Mouse (Mus musculus) lung, adult 2 months (tissue): ENCODE measurements around the gene Psd. TPM values are rescaled to one million over a fixed set of nuclear protein-coding genes. Genes with fewer than 3 reads are reported as not detected.

Experiments used
- DNase-seq: peaks from one replicate; pipeline ENCODE4 v3.0.0; 2022
- H3K4me1 ChIP-seq: fragments of 200-500 bp; 2 replicates; pipeline ENCODE4 v1.6.1; 2011; ENCODE audit warnings: low read length; ENCODE audit not compliant: control insufficient read depth, insufficient read depth
- H3K4me3 ChIP-seq: fragments of 200-500 bp; replicated peaks from 2 replicates; pipeline ENCODE3; 2011; ENCODE audit warnings: low read depth, mild to moderate bottlenecking, control low read depth, low read length; ENCODE audit errors: extremely low read depth
- CTCF ChIP-seq: fragments of 200-500 bp; IDR thresholded peaks from 2 replicates; pipeline ENCODE4 v1.5.1; 2011; ENCODE audit warnings: mild to moderate bottlenecking, low read length, control low read depth; ENCODE audit not compliant: insufficient read depth
- POLR2A ChIP-seq: fragments of 200-500 bp; IDR thresholded peaks from 2 replicates; pipeline ENCODE4 v1.6.1; 2011; ENCODE audit warnings: low read depth, mild to moderate bottlenecking, control low read depth, low read length, borderline replicate concordance; ENCODE audit errors: extremely low read depth
- WGBS: fragments of 180-500 bp; shearing (Covaris S2); methylation state at CpG from one replicate; pipeline ENCODE4 v1.1.7; 2018; 5-methylcytosine and 5-hydroxymethylcytosine counted together
- polyA plus RNA-seq: library from polyadenylated mRNA; depleted of rRNA; stranded (reverse); fragments of >200 nt; gene quantifications from 2 replicates; pipeline ENCODE4 v1.2.3, GENCODE M21; 2012

Psd gene
- polyA plus RNA-seq, 1 experiment, result 2.3 TPM

DNA sequence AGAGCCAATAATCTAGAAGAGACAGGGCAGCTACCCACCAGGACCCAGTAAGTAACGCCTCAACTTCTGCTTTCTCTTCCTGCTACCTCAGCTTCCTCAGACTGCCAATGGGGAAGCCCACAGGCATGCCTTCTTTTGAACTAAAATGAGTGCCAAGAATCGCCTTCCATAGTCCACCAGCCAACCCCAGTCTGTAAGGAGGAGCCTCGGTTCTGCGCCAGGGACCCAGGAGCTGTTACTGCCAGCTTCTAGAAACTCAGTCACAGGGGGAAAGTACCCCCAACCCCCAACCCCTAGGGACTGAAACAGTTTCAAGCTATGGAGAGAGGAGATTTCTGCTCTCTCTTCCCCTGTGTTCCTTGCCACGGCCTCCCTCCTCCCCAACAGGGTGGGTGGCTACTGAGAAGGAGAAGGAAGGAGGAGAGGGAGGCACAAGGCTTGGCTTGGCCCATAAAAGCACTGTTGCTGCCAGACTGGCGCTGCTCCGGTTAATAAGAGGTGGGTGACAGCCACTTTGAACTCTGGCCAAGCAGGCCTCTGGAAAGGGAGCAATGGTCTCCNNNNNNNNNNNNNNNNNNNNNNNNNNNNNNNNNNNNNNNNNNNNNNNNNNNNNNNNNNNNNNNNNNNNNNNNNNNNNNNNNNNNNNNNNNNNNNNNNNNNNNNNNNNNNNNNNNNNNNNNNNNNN is 12.5 kb upstream of the Psd start:
- Histone ChIP-seq H3K4me3 (no peak overlapping the region), H3K4me1 (peaks cover 11% of the 10 kb centered on the region; the same call in 1 of the 2 replicates)
- TF ChIP-seq POLR2A, result no peak
- TF ChIP-seq CTCF, result no peak
- peak; percentile 71 for DNase-seq
- 36% methylated on average over 7 of the region's 7 CpGs for WGBS

DNA sequence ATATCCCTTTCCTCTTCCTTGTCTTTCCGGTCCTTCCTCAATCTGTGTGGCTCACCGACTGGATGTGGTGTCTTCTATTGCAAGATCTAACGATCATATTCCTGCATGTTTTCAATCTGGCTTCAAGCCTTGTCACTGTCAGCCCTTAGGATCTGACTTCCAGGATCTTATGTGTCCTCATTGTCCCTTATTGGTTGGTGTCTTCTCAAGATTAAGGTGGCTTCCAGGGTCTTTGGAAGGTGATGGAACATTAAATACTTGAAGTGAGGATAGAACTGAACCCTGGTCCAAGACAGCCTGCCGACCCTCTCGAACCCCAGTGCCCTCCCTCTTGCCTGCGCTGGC is 12.0 kb upstream of the Psd start:
- Histone ChIP-seq H3K4me3 (no peak overlapping the region), H3K4me1 (peaks cover 11% of the 10 kb centered on the region; the same call in 1 of the 2 replicates)
- 39% methylated on average over 6 of the region's 6 CpGs for WGBS
- DNase-seq, result no peak
- TF ChIP-seq CTCF (no peak), POLR2A (no peak)

DNA sequence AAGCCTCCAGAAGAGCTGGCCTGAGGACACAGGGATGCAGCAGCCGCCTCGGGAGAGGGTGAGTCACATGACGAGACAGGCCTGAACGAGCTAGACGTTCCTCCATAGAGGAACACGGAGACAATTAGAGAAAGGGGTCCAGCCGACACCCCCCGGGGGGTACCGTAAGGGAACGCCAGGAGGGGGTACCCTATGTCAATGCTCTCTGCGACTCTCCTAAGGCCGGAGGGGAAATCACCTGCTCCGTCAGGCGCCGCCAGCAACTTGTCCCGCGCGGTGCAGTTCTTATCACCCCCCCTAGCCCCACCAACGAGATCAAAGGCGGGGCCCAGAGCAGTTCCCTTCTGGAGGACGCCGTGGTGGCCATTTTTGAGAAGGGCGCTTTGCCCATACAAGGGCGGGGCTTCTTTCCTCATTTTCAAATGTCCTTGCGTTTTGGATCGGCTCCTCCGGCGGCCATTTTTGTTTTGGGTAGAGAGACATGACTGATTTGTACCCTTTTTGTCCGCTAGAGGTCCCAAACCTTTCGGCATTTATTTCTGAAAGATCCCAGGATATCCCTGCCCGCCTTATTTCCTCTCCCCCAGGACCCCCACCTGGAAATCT is 11.5 kb upstream of the Psd start, which contains the start of gene Cuedc2:
Gene Cuedc2 (minus strand): TSS at position 372 of the 606 bp plus-strand sequence.
- H3K4me3 ChIP-seq, result peak within 1 kb of the TSS; percentile 68
- peak; percentile 97 for DNase-seq
- TF ChIP-seq POLR2A (peak; percentile 28; the same call in 1 of the 2 replicates), CTCF (no peak)
- peaks cover 9% of the 10 kb centered on the region; the same call in 1 of the 2 replicates for H3K4me1 ChIP-seq
- under 1% methylated on average over 31 of the region's 31 CpGs for WGBS

DNA sequence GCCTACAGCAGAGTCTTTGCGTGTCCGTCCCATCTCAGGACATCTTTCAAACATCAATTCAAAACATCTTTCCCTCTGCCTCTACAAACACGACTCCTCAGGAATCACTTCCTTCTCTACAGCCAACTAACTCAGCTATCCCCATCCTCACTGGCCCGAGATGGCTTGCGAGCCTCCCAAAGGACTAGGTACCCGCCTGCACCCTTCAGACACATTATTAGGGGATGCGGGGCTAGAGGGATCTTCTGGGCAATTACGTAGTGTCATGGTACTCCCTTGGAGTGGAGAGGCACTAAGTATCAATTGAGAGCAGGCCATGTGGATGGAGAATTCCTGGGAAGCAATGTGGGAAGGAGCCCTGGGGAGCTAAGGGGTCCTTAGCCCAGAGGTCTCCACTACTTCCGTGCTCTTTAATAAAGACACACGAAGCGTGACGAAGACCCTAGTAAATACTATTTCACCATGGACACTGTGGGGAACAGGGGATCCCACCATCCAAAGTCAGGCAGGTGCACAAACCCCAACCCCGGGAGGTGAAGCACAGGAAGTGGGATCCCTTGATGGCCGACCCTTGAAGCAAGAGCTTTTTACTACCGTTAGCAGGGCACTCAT is 10.9 kb upstream of the Psd start:
- WGBS, result 32% methylated on average over 15 of the region's 15 CpGs
- Histone ChIP-seq H3K4me3 (peak overlapping the region; percentile 68), H3K4me1 (peaks cover 9% of the 10 kb centered on the region; the same call in 1 of the 2 replicates)
- DNase-seq, result no peak
- TF ChIP-seq CTCF (no peak), POLR2A (no peak)

DNA sequence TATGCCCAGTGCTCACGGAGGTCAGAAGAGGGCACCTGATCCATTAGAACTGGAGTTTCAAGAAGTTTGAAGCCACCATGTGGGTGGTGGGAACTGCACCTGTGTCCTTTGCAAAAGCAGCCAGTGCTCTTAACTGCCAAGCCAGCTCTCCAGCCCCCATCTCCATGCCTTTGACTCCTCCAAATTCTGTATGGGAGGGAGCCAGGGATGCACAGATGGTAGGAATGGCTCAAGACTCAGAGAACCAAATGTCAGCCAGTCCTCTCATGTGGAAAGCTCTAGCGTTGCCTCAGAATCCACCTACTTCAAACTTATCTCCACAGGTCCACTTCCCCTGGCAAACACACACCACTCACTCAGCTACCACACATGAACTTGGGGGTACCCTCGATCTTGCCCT is 7.0 kb upstream of the Psd start:
- WGBS, result 84% methylated on average over 3 of the region's 3 CpGs
- Histone ChIP-seq H3K4me1 (peaks cover 9% of the 10 kb centered on the region; the same call in 1 of the 2 replicates), H3K4me3 (no peak overlapping the region)
- DNase-seq, result no peak
- no peak for TF ChIP-seq POLR2A
- TF ChIP-seq CTCF, result no peak

DNA sequence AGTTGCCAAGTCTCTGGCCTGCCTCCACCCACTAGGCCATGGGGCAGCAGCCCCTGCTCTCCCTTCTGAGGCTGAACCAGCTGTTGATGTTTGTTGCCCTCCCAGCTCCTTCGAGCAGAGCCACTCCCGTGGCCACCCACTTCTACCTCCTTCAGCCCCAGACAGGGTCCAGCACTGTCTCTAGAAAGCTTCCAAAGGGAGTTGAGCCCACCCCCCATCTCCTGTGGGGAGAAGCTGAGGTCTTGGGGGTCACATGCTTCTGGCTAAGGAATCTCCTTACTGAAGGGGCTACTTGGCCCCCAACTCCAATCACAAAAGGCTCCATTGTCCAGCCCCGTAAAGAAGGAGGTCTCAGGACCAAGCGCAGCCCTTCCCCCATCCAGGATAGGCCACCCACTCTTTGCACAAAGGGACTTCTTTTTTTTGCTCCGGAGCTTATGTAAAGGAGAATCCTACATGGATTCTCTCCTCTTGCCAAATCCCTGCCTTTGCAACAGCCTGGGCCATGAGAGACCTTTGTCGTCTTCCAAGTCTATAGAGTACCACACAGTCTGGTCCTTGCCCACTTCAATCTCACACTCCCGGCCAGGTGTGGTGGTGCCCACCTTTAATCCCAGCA is 5.9 kb upstream of the Psd start:
- no peak overlapping the region for H3K4me3 ChIP-seq
- 68% methylated on average over 7 of the region's 7 CpGs for WGBS
- peaks cover 5% of the 10 kb centered on the region; the same call in 1 of the 2 replicates for H3K4me1 ChIP-seq
- DNase-seq, result no peak
- no peak for TF ChIP-seq POLR2A
- no peak for TF ChIP-seq CTCF

DNA sequence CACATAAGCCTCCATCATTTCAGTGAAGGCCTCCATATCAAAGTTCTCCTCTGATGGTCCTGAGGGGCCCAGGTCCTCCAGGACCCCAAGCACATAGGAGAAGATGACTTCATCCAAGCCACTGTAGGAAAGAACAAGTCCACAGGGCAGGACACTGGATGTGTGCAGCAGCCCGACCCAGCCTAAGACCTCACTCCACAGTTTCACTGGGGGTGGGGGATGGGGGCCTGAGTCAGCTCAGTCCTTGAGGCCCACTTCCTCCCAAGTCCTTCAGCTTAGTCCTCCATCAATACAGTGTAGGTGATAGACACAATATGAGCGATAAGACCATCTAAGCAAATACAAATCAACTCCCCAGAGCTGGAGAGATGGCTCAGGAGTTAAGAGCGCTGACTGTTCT is 5.0 kb upstream of the Psd start:
- no peak for DNase-seq
- 85% methylated on average over 3 of the region's 3 CpGs for WGBS
- H3K4me1 ChIP-seq, result peaks cover 7% of the 10 kb centered on the region
- TF ChIP-seq POLR2A, result no peak
- TF ChIP-seq CTCF, result no peak
- no peak overlapping the region for H3K4me3 ChIP-seq

DNA sequence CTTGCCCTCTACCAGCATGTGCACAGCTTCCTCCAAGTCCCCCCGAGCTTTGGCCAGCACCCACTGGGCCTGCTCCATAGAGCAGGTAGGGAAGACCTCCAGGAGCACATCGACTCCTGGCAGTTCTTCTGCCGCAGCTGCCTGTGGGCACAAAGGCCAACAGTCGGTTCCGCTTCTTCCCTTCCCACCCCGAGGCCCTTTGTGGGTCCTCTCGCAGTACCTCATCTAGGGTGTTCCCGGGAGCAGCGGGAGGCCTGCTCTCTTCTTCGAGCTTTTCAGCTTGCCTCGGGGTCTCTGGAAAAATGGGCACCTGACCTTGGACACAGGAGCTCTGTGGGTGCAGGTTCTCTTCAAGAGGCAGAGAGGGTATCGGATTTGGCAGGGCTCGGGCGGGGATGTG is 4.4 kb upstream of the Psd start:
- no peak for DNase-seq
- Histone ChIP-seq H3K4me1 (peaks cover 7% of the 10 kb centered on the region), H3K4me3 (no peak overlapping the region)
- 91% methylated on average over 14 of the region's 14 CpGs for WGBS
- no peak for TF ChIP-seq POLR2A
- no peak for TF ChIP-seq CTCF

DNA sequence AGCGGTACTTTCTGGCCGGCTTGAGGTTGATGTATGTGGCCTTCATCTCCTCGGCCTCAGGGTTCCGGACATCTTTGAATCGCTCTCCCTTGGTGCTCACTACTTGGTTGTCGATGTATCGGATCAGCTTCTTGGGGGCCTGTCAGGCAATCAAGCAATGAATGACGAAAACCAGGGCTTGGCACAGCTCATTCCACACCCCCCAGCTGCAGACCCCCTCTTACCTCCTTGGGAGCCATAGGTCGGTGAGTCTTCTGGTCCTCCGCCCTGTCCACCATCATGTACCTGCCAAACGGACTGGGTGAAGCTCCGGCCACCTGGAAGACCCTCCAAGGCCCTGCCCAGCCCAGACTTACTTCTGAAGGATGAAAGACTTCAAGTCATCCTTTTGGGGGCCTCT is 3.7 kb upstream of the Psd start:
- WGBS, result 92% methylated on average over 12 of the region's 12 CpGs
- DNase-seq, result no peak
- Histone ChIP-seq H3K4me1 (peaks cover 7% of the 10 kb centered on the region), H3K4me3 (no peak overlapping the region)
- TF ChIP-seq CTCF (no peak), POLR2A (no peak)

DNA sequence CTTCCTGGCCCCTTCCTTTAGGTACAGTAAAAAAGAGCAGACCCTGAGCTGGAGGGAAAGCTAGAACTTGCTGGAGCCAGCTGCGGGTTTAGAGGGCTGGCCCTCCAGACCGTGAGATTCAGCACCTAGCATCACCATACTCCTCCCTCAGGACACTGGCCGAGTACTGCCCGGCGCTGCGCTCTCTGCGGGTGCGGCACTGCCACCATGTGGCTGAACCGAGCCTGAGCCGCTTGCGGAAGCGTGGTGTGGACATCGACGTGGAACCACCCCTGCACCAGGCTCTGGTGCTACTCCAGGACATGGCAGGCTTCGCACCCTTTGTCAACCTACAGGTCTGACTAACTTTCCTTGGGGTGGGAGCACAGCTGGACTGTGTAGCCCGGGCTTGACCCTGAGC is 3.0 kb upstream of the Psd start:
- TF ChIP-seq CTCF (peak; percentile 80), POLR2A (no peak)
- WGBS, result 4% methylated on average over 16 of the region's 16 CpGs
- no peak overlapping the region for H3K4me3 ChIP-seq
- H3K4me1 ChIP-seq, result peaks cover 7% of the 10 kb centered on the region
- DNase-seq, result peak; percentile 83
